Mouse (Mus musculus): ENCODE data around the gene Nrap.

Gene Nrap

DNA sequence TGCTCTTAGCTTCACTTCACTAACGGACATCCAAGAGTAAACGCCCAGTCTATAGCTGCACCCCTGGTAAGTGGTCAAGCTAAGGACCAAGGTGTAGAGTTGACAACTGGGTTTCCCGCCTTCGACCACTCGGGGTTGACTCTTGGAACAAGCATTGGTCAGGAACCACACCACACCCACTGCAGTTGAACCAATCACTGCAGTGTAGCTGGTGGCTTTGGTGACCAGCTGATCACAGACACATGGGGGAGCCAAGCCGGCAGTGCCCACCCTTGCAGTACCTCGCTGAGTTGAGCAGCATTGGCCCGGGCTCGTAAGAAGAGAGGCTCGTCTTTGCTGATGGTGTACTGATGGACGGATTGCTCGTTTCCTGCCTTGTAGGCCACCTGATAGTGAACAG, 34.6 kb downstream of the Nrap start:
- peaks cover 8% of the 10 kb centered on the region for H3K4me1 ChIP-seq (replicated peaks; ENCODE audit: low read depth, low read length)
- H3K27me3 ChIP-seq (ENCODE audit: insufficient read depth, low read length): peaks cover 21% of the 10 kb centered on the region
- no peaks in the 10 kb centered on the region for H3K9me3 ChIP-seq (ENCODE audit: low read length)
- H3K36me3 ChIP-seq (ENCODE audit: insufficient read depth, low read length): no peaks in the 10 kb centered on the region
- no peak overlapping the region for H3K4me3 ChIP-seq (replicated peaks; ENCODE audit: low read length)
- TF ChIP-seq POU5F1 (IDR thresholded peaks at IDR 0.05; ENCODE audit: borderline replicate concordance, low read length) (no peak), NANOG (IDR thresholded peaks at IDR 0.05; ENCODE audit: borderline replicate concordance, low read length) (no peak), CTCF (conservative IDR thresholded peaks at IDR 0.05; ENCODE audit: low read length) (no peak)

DNA sequence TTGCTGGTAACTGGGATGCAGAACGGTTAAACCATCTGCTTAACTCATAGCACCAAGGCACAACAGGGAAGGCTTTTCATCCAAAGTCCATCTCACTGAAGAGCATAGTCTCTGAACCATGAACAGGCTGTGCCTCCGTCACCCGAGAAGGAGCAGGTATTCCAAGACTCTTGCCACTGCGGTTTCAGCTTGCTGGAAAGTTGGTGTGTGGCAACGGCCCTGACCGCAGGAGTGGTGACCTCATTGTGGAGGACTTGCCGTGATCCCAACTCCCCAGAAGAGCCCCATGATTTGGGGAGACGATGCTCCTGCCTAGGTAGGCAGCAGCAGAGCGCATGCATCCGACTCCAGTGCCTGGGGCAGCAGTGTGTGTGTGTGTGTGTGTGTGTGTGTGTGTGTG, 36.1 kb downstream of the Nrap start:
- no peaks in the 10 kb centered on the region for H3K9me3 ChIP-seq (ENCODE audit: low read length)
- no peaks in the 10 kb centered on the region for H3K36me3 ChIP-seq (ENCODE audit: insufficient read depth, low read length)
- TF ChIP-seq POU5F1 (IDR thresholded peaks at IDR 0.05; ENCODE audit: borderline replicate concordance, low read length) (no peak), CTCF (conservative IDR thresholded peaks at IDR 0.05; ENCODE audit: low read length) (no peak), NANOG (IDR thresholded peaks at IDR 0.05; ENCODE audit: borderline replicate concordance, low read length) (no peak)
- peaks cover 21% of the 10 kb centered on the region for H3K27me3 ChIP-seq (ENCODE audit: insufficient read depth, low read length)
- H3K4me3 ChIP-seq (replicated peaks; ENCODE audit: low read length): no peak overlapping the region
- H3K4me1 ChIP-seq (replicated peaks; ENCODE audit: low read depth, low read length): peaks cover 8% of the 10 kb centered on the region

DNA sequence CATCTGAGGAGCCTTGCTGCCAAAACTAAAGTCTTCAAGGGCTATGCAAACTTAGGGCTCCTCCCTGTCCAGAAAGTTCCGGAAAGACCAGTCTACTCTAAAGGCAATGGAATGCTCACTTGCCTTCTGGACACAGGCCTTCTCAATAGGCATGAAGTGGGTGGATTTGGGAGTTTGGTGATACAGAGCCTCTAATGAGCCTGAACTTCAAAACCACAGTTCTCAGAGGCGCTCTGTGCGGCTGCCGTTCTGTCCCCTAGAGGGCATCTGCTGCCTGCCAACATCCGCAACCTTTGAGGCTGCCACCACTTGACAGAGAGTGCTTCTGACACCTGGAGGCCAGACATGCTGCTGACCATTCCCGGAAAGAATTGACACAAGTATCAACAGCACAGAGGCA, 40.5 kb downstream of the Nrap start:
- Histone ChIP-seq H3K27me3 (ENCODE audit: insufficient read depth, low read length) (peaks cover 16% of the 10 kb centered on the region), H3K4me3 (replicated peaks; ENCODE audit: low read length) (no peak overlapping the region), H3K4me1 (replicated peaks; ENCODE audit: low read depth, low read length) (peaks cover 3% of the 10 kb centered on the region; the same call in 1 of the 2 replicates), H3K36me3 (ENCODE audit: insufficient read depth, low read length) (no peaks in the 10 kb centered on the region), H3K9me3 (ENCODE audit: low read length) (no peaks in the 10 kb centered on the region)
- TF ChIP-seq NANOG (IDR thresholded peaks at IDR 0.05; ENCODE audit: borderline replicate concordance, low read length) (no peak), CTCF (conservative IDR thresholded peaks at IDR 0.05; ENCODE audit: low read length) (peak; percentile 13; the same call in 1 of the 2 replicates)

DNA sequence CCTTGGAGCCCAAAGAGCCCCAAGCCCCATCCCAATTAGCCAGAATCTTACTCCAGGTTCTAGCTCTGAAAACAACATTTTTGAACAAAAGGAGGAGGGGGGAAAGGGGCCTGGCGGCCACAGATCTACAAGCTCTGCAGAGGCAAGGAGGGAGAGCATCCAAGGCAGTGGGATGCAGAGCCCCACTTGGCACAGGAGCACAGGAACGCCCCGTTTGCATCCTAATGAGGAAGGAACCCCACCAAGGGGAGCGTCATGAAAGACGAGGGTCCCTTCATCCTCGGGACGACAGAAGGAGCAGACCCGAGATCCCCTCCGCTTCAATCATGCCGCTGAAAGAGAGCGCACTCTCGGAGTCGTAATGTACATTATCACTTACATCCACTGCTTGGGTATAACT, 43.1 kb downstream of the Nrap start:
- no peak overlapping the region for H3K4me3 ChIP-seq (replicated peaks; ENCODE audit: low read length)

DNA sequence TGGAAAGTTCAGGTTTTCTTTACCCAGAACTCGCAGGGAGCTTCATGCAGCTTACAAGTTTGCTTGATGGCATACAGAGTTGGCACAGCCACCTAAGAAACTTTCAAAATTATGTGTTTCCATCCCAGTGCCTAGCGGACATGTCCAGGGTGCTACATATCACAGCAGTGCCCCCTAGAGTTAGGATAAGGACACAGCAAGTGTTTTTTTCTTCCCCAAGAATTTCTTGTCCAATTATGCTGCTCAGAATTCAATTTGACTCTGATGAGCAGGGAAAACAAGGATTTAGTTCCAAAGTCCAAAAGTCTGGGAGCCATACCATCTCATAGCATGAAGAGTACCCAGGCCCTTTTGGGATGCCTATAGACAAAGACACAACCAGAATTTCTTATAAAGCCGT, 43.8 kb downstream of the Nrap start:
- Histone ChIP-seq H3K27me3 (ENCODE audit: insufficient read depth, low read length) (peaks cover 43% of the 10 kb centered on the region), H3K4me1 (replicated peaks; ENCODE audit: low read depth, low read length) (peaks cover 11% of the 10 kb centered on the region), H3K36me3 (ENCODE audit: insufficient read depth, low read length) (no peaks in the 10 kb centered on the region), H3K9me3 (ENCODE audit: low read length) (no peaks in the 10 kb centered on the region), H3K4me3 (replicated peaks; ENCODE audit: low read length) (no peak overlapping the region)
- TF ChIP-seq CTCF (conservative IDR thresholded peaks at IDR 0.05; ENCODE audit: low read length): peak; percentile 63
- no peak for TF ChIP-seq NANOG (IDR thresholded peaks at IDR 0.05; ENCODE audit: borderline replicate concordance, low read length)
- no peak for TF ChIP-seq POU5F1 (IDR thresholded peaks at IDR 0.05; ENCODE audit: borderline replicate concordance, low read length)

More for the DNA sequence above, 43.1 kb downstream of the Nrap start:
- Histone ChIP-seq H3K36me3 (ENCODE audit: insufficient read depth, low read length) (no peaks in the 10 kb centered on the region), H3K9me3 (ENCODE audit: low read length) (no peaks in the 10 kb centered on the region), H3K27me3 (ENCODE audit: insufficient read depth, low read length) (peaks cover 37% of the 10 kb centered on the region), H3K4me1 (replicated peaks; ENCODE audit: low read depth, low read length) (peaks cover 11% of the 10 kb centered on the region)
- TF ChIP-seq NANOG (IDR thresholded peaks at IDR 0.05; ENCODE audit: borderline replicate concordance, low read length): no peak
- no peak for TF ChIP-seq CTCF (conservative IDR thresholded peaks at IDR 0.05; ENCODE audit: low read length)
- no peak for TF ChIP-seq POU5F1 (IDR thresholded peaks at IDR 0.05; ENCODE audit: borderline replicate concordance, low read length)

DNA sequence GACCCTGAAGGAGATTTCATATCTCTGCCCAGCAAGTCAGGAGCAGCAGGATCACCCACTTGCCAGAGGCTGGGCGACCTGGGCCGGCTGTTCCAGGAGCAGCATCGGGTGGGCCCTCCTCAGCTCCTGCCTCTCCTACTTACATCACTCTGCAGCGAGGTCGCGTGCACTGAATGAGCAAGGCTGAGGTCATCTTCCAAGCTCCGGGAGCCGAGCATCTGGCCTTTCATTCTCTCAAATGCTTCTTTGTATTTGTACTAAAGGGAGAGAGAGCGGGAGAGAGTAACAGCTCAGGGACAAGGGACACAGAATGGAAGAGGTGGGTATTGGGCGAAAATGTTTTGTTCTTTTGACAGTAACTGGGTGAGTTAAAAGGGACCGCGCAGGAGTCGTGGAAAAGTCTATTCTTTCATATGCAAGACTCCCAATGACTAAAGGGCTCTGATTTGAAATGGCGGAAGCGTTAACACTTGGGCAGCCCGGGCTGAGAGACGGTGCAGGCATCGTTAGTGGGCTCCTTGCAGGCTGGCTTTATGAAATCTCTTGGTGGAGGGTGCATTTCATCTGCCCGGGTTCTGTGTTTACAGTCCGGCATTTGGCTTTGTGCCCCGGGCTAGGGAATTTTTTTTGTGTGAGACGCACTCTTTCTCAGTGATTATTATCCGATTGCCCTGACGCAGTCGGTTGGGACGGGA, 45.8 kb downstream of the Nrap start:
- TF ChIP-seq NANOG (IDR thresholded peaks at IDR 0.05; ENCODE audit: borderline replicate concordance, low read length): no peak
- TF ChIP-seq CTCF (conservative IDR thresholded peaks at IDR 0.05; ENCODE audit: low read length): no peak
- no peak for TF ChIP-seq POU5F1 (IDR thresholded peaks at IDR 0.05; ENCODE audit: borderline replicate concordance, low read length)
- Histone ChIP-seq H3K9me3 (ENCODE audit: low read length) (no peaks in the 10 kb centered on the region), H3K4me1 (replicated peaks; ENCODE audit: low read depth, low read length) (peaks cover 11% of the 10 kb centered on the region), H3K27me3 (ENCODE audit: insufficient read depth, low read length) (peaks cover 44% of the 10 kb centered on the region), H3K4me3 (replicated peaks; ENCODE audit: low read length) (no peak overlapping the region), H3K36me3 (ENCODE audit: insufficient read depth, low read length) (no peaks in the 10 kb centered on the region)

DNA sequence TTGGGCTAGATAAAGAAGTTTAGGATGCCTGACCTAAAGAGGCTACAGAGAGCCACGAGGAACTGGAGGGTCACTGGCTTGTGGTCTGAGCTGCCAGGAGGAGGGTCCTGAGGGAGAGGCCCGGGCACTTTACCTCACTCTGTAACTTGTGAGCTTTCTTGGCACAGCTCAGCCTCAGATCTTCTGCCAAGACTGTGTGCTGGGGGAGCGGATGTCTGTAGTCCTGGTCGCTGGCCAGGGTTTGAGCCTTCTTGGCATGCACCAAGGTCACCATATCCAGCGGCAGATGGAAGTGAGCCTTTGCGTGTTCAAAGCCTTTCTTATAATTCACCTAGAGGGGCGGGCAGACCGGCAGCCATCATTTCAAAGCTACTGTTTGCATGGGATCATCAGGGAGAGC, 47.8 kb downstream of the Nrap start:
- no peaks in the 10 kb centered on the region for H3K9me3 ChIP-seq (ENCODE audit: low read length)
- TF ChIP-seq POU5F1 (IDR thresholded peaks at IDR 0.05; ENCODE audit: borderline replicate concordance, low read length) (no peak), CTCF (conservative IDR thresholded peaks at IDR 0.05; ENCODE audit: low read length) (no peak), NANOG (IDR thresholded peaks at IDR 0.05; ENCODE audit: borderline replicate concordance, low read length) (no peak)
- H3K4me3 ChIP-seq (replicated peaks; ENCODE audit: low read length): no peak overlapping the region
- peaks cover 11% of the 10 kb centered on the region for H3K4me1 ChIP-seq (replicated peaks; ENCODE audit: low read depth, low read length)
- H3K36me3 ChIP-seq (ENCODE audit: insufficient read depth, low read length): no peaks in the 10 kb centered on the region
- H3K27me3 ChIP-seq (ENCODE audit: insufficient read depth, low read length): peaks cover 44% of the 10 kb centered on the region

DNA sequence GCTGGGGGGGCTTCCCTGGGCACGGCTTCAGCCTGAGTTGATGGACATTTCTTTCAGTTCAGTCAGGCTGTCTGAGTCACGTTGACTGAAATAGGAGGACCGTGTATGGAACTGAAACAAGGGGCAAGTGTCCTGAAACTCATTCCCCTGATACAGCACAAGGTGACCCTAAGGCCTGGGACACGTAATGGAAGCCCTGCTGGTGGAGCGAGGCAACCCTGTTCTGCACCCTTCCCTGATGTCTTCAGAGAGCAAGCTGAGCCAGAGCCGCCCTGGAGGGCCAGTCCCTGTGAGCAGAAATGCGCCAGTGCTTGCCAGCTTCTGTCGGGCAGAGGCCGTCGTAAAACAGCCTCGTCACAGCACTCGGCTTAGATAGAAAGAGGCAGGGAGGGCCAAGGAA, 53.0 kb downstream of the Nrap start:
- TF ChIP-seq POU5F1 (IDR thresholded peaks at IDR 0.05; ENCODE audit: borderline replicate concordance, low read length): no peak
- no peak for TF ChIP-seq NANOG (IDR thresholded peaks at IDR 0.05; ENCODE audit: borderline replicate concordance, low read length)
- TF ChIP-seq CTCF (conservative IDR thresholded peaks at IDR 0.05; ENCODE audit: low read length): no peak
- H3K4me3 ChIP-seq (replicated peaks; ENCODE audit: low read length): no peak overlapping the region
- H3K36me3 ChIP-seq (ENCODE audit: insufficient read depth, low read length): no peaks in the 10 kb centered on the region
- H3K27me3 ChIP-seq (ENCODE audit: insufficient read depth, low read length): peaks cover 8% of the 10 kb centered on the region
- H3K4me1 ChIP-seq (replicated peaks; ENCODE audit: low read depth, low read length): no peaks in the 10 kb centered on the region
- no peaks in the 10 kb centered on the region for H3K9me3 ChIP-seq (ENCODE audit: low read length)

DNA sequence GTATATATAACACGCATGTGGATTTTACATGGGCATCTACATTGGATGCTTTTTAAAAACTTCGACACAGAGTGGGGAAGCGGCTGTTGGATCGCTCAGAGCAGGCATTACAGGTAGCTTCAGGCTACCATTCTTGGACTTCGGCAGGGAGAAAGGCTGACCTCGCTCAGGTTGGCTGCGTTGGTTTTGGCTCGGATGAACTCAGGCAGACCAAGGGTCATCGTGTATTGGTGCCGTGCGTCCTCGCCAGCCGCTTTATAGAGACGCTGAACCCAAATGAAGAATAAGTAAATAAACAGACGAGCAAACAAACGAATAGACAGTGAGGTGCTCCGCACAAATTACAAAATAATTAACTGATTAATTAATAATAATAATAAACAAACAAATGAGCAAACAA, 53.5 kb downstream of the Nrap start:
- Histone ChIP-seq H3K27me3 (ENCODE audit: insufficient read depth, low read length) (peaks cover 4% of the 10 kb centered on the region; the same call in 1 of the 2 replicates), H3K4me3 (replicated peaks; ENCODE audit: low read length) (no peak overlapping the region), H3K4me1 (replicated peaks; ENCODE audit: low read depth, low read length) (no peaks in the 10 kb centered on the region), H3K36me3 (ENCODE audit: insufficient read depth, low read length) (no peaks in the 10 kb centered on the region), H3K9me3 (ENCODE audit: low read length) (no peaks in the 10 kb centered on the region)
- TF ChIP-seq CTCF (conservative IDR thresholded peaks at IDR 0.05; ENCODE audit: low read length) (no peak), NANOG (IDR thresholded peaks at IDR 0.05; ENCODE audit: borderline replicate concordance, low read length) (no peak), POU5F1 (IDR thresholded peaks at IDR 0.05; ENCODE audit: borderline replicate concordance, low read length) (no peak)

Measured in E14TG2a.4 (cell line).